Comparison of ENCODE assay signal across 9 mouse cellular contexts in genomic region chr14:57729975-57730499, GRCm38 (mm10). TPM values are rescaled to one million over a fixed set of nuclear protein-coding genes. Genes with fewer than 3 reads are reported as not detected.
DNase-seq lines count a peak whose midpoint lies in the region; ATAC-seq and TF ChIP-seq lines count a peak whose summit lies in the region.
"Had no signal": no experiment of that assay in that cellular context is flagged by ENCODE, and none has a peak within 500 bp of the region (broad histone marks: within the 10 kb centered on the region; RNA-seq: fewer than 3 reads in every experiment).

No protein-coding gene starts in this region.

- peak; percentile 94 for ATAC-seq in intestine, embryonic 15.5 days
- ATAC-seq in lung, embryonic 16.5 days (ENCODE audit: low read depth), result peak; percentile 79

- H3K9me3 ChIP-seq in E14TG2a.4 (ENCODE audit: low read length), result no peaks in the 10 kb centered on the region
- 0 out of 2 replicates have a peak, but pooled peaks cover 5% of the 10 kb centered on the region for H3K9me3 ChIP-seq in intestine, embryonic 15.5 days
- no peaks in the 10 kb centered on the region; the same call in 1 of the 2 replicates for H3K9me3 ChIP-seq in lung, embryonic 16.5 days (ENCODE audit: control insufficient read depth, low read length)
- H3K9me3 ChIP-seq: embryonic facial prominence, embryonic 12.5 days had no signal

- peak overlapping the region; percentile 17; the same call in 1 of the 2 replicates for H3K9ac ChIP-seq in intestine, embryonic 15.5 days
- peak overlapping the region; percentile 8 for H3K9ac ChIP-seq in lung, embryonic 16.5 days (ENCODE audit: low read length)
- H3K9ac ChIP-seq: embryonic facial prominence, embryonic 12.5 days had no signal

- 40% methylated on average over 5 of the region's 5 CpGs for WGBS in intestine, embryonic 15.5 days
- 29% methylated on average over 5 of the region's 5 CpGs for WGBS in lung, embryonic 16.5 days
- WGBS in spleen, adult 2 months, result 15% methylated on average over 5 of the region's 5 CpGs

- no peak for TF ChIP-seq CTCF in E14TG2a.4 (conservative IDR thresholded peaks at IDR 0.05; ENCODE audit: low read length)
- TF ChIP-seq CTCF in spleen, adult 2 months (IDR thresholded peaks at IDR 0.05; ENCODE audit: extremely low read depth, insufficient read depth, insufficient read length, insufficient replicate concordance), result no peak

- peak overlapping the region; percentile 77 for H3K27ac ChIP-seq in intestine, embryonic 15.5 days
- peak overlapping the region; percentile 45 for H3K27ac ChIP-seq in lung, embryonic 16.5 days (ENCODE audit: low read length)
- H3K27ac ChIP-seq in spleen, adult 2 months (ENCODE audit: insufficient read depth, low read length), result peak overlapping the region; percentile 90
- H3K27ac ChIP-seq: embryonic facial prominence, embryonic 12.5 days had no signal

- H3K4me3 ChIP-seq in E14TG2a.4 (replicated peaks; ENCODE audit: low read length), result 0 out of 2 replicates have a peak overlapping the region, but pooled peaks have one; percentile 17
- H3K4me3 ChIP-seq in intestine, embryonic 15.5 days (replicated peaks), result no peak overlapping the region
- H3K4me3 ChIP-seq in lung, embryonic 16.5 days (ENCODE audit: low read length), result no peak overlapping the region
- H3K4me3 ChIP-seq in spleen, adult 2 months (ENCODE audit: extremely low read depth, insufficient read depth, insufficient read length), result no peak overlapping the region
- H3K4me3 ChIP-seq: embryonic facial prominence, embryonic 12.5 days had no signal

- H3K27me3 ChIP-seq in E14TG2a.4 (ENCODE audit: insufficient read depth, low read length), result peaks cover 66% of the 10 kb centered on the region
- no peaks in the 10 kb centered on the region for H3K27me3 ChIP-seq in intestine, embryonic 15.5 days (replicated peaks)
- no peaks in the 10 kb centered on the region for H3K27me3 ChIP-seq in lung, embryonic 16.5 days (ENCODE audit: control insufficient read depth, insufficient read depth, low read depth, low read length)
- H3K27me3 ChIP-seq in spleen, adult 2 months (ENCODE audit: control insufficient read depth, insufficient read depth, low read length), result no peaks in the 10 kb centered on the region
- H3K27me3 ChIP-seq: embryonic facial prominence, embryonic 12.5 days had no signal

- no peak for TF ChIP-seq POLR2A in spleen, adult 2 months (IDR thresholded peaks at IDR 0.05; ENCODE audit: low read depth, low read length)

- peak overlapping the region; percentile 30; the same call in 1 of the 2 replicates for H3K4me2 ChIP-seq in intestine, embryonic 15.5 days (replicated peaks)
- peak overlapping the region; percentile 22; the same call in 1 of the 2 replicates for H3K4me2 ChIP-seq in lung, embryonic 16.5 days (ENCODE audit: low read depth, low read length)
- H3K4me2 ChIP-seq: embryonic facial prominence, embryonic 12.5 days had no signal

- peaks cover 71% of the 10 kb centered on the region for H3K4me1 ChIP-seq in E14TG2a.4 (replicated peaks; ENCODE audit: low read depth, low read length)
- H3K4me1 ChIP-seq in intestine, embryonic 15.5 days (replicated peaks), result peaks cover 30% of the 10 kb centered on the region
- H3K4me1 ChIP-seq in lung, embryonic 16.5 days (replicated peaks; ENCODE audit: control insufficient read depth, insufficient read depth, low read length), result peaks cover 38% of the 10 kb centered on the region
- peaks cover 28% of the 10 kb centered on the region for H3K4me1 ChIP-seq in spleen, adult 2 months (ENCODE audit: control insufficient read depth, insufficient read depth, insufficient read length)

- no peaks in the 10 kb centered on the region for H3K36me3 ChIP-seq in E14TG2a.4 (ENCODE audit: insufficient read depth, low read length)
- peaks cover 6% of the 10 kb centered on the region; the same call in 1 of the 2 replicates for H3K36me3 ChIP-seq in intestine, embryonic 15.5 days
- peaks cover 4% of the 10 kb centered on the region for H3K36me3 ChIP-seq in lung, embryonic 16.5 days (ENCODE audit: control insufficient read depth, insufficient read depth, low read length)
- H3K36me3 ChIP-seq in spleen, adult 2 months (ENCODE audit: control insufficient read depth, insufficient read depth, low read length), result peaks cover 5% of the 10 kb centered on the region

- DNase-seq in 3T3-L1 (ENCODE audit: low read depth, low spot score), result peak; percentile 79
- peak; percentile 48 for DNase-seq in gastrocnemius, postnatal 25 days
- DNase-seq in spleen, adult 2 months (ENCODE audit: low read depth in 1 of 2, low spot score in 2 of 2), result peak; percentile 45 to 66
- DNase-seq in layer of hippocampus, adult 18-20 months (ENCODE audit: low spot score in 2 of 2), result no peak
- DNase-seq in cerebellum, adult 11-12 months, result no peak

RNA-seq across cellular contexts. Expression of gene Gm49361, which starts 15.9 kb away (rescaled TPM):
- total RNA-seq in gastrocnemius, postnatal 25 days (2021), result under 1 TPM in 1 of 2 experiments, not detected in 1; 0.51 TPM
- 0.05 TPM in 1 of 2 replicates, not detected in the other for polyA plus RNA-seq in intestine, embryonic 15.5 days (2015; fragmentation: Nextera tagmentation; extraction: Ambion mirVana)
- polyA plus RNA-seq in lung, embryonic 16.5 days (2015; fragmentation: Nextera tagmentation; extraction: Ambion mirVana), result not detected in 2 replicates
- polyA plus RNA-seq in spleen, adult 2 months (2012; rRNA removed), result 3.9 TPM in 1 of 2 replicates, not detected in the other
- 1 to 10 TPM in 1 of 2 experiments, under 1 TPM in 1; 0.30 to 2.5 TPM for total RNA-seq in layer of hippocampus, adult 18-20 months (2021)
- polyA plus RNA-seq: embryonic facial prominence, embryonic 12.5 days had no signal

RNA-seq across cellular contexts. Expression of gene Lats2, which starts 28.2 kb away (rescaled TPM):
- total RNA-seq in gastrocnemius, postnatal 25 days (2021), result 10 to 100 TPM; 13.6 to 19.8 TPM
- polyA plus RNA-seq in intestine, embryonic 15.5 days (2015; fragmentation: Nextera tagmentation; extraction: Ambion mirVana), result 16.2 and 16.9 TPM in 2 replicates
- polyA plus RNA-seq in lung, embryonic 16.5 days (2015; fragmentation: Nextera tagmentation; extraction: Ambion mirVana), result 25.2 and 25.9 TPM in 2 replicates
- polyA plus RNA-seq in spleen, adult 2 months (2012; rRNA removed), result 35.2 and 47.3 TPM in 2 replicates
- 10 to 100 TPM; 52.7 to 54.4 TPM for total RNA-seq in layer of hippocampus, adult 18-20 months (2021)

Comparison
In these comparisons a context has a peak if more than half of its experiments do, and no peak if none do; other contexts are left out.
1. DNase-seq: peak in 3T3-L1 (single experiment), gastrocnemius, postnatal 25 days (single experiment) and spleen, adult 2 months (2 of 2); none in layer of hippocampus, adult 18-20 months (0 of 2) and cerebellum, adult 11-12 months (single experiment).
2. Peak in every context shown above with its lines, with median percentiles within 50 percentile points of each other: H3K27ac ChIP-seq.